Comparison of ENCODE assay signal across 17 mouse cellular contexts in the genomic region with DNA sequence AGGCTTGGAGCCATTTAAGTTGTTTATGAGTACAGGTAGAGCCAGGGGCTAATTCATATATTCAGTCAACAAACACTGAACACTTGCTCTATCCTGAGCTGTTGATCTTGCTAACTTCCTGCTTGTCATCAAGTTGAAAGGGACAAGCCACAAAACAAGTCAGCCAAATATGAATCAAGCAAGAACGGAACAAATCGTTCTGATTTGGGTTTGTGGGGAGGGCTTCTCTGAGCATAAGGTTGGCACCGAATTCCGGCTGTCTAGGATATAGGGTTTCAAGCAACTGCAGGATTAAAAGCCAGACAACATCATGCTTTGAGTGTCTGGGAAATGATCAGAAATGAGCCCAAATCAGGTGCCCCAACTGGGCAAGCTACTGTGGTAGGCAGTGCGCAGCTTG. TPM values are rescaled to one million over a fixed set of nuclear protein-coding genes. Genes with fewer than 3 reads are reported as not detected.
"Had no signal": no experiment of that assay in that cellular context is flagged by ENCODE, and none has a peak within 500 bp of the region (broad histone marks: within the 10 kb centered on the region; RNA-seq: fewer than 3 reads in every experiment).

No protein-coding gene starts in this region.

- DNase-seq: kidney, adult 18-20 months; kidney, postnatal 10 days; kidney, postnatal 4 days; lung, adult 2 months; lung, postnatal 10 days; lung, postnatal 4 days; right cerebral cortex, adult 18-20 months; right cerebral cortex, postnatal 25 days; thymus, postnatal 36 days had no signal

- H3K9ac ChIP-seq: liver, embryonic 15.5 days had no signal

- H3K9me3 ChIP-seq: limb, embryonic 10.5 days; liver, embryonic 15.5 days; midbrain, embryonic 10.5 days had no signal

- H3K27ac ChIP-seq: left cerebral cortex, adult 2 months; limb, embryonic 10.5 days; liver, embryonic 15.5 days; midbrain, embryonic 10.5 days had no signal

- H3K27me3 ChIP-seq: liver, embryonic 15.5 days had no signal

- ATAC-seq: midbrain, embryonic 16.5 days had no signal

- H3K4me1 ChIP-seq: liver, embryonic 15.5 days; midbrain, embryonic 10.5 days had no signal

- H3K4me3 ChIP-seq: left cerebral cortex, adult 2 months; limb, embryonic 10.5 days; liver, embryonic 15.5 days; midbrain, embryonic 10.5 days had no signal

- H3K4me2 ChIP-seq: liver, embryonic 11.5 days; liver, embryonic 15.5 days had no signal

- H3K36me3 ChIP-seq: limb, embryonic 10.5 days; liver, embryonic 15.5 days; midbrain, embryonic 10.5 days had no signal

RNA-seq across cellular contexts. Expression of gene Deup1, which starts 45.7 kb away (rescaled TPM):
- total RNA-seq: megakaryocyte, adult 5-6 weeks had no signal
- polyA plus RNA-seq: small intestine, adult 2 months had no signal
